Mouse (Mus musculus): ENCODE measurements around the gene Gpr141. TPM values are rescaled to one million over a fixed set of nuclear protein-coding genes. Genes with fewer than 3 reads are reported as not detected.
A peak's percentile ranks its signal among the peaks of the same experiment; 100 is the strongest.

Gpr141 gene
- total RNA-seq, 2 experiments from 2014 or later, result not detected

DNA sequence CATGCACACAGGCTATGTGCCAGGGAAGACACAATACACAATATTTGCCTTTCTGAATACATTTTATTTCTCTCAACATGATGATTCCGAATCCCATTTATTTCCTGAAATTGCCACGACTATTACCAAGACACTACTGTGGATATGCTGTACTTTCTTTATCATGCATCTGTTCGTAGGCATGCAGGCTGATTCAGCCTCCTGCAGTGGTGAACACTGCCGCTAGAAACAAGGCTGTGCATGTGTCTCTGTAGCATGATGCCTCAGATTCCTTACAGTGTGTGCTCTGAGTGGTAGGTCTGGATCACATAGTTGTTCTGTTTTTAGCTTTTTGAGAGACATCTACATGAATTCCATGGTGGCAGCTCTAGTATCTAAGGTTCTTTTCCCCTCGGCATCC lies 89.5 kb downstream of the Gpr141 start:
- no peak for DNase-seq (ENCODE audit: extremely low spot score in 1 of 2, low spot score in 1 of 2)

DNA sequence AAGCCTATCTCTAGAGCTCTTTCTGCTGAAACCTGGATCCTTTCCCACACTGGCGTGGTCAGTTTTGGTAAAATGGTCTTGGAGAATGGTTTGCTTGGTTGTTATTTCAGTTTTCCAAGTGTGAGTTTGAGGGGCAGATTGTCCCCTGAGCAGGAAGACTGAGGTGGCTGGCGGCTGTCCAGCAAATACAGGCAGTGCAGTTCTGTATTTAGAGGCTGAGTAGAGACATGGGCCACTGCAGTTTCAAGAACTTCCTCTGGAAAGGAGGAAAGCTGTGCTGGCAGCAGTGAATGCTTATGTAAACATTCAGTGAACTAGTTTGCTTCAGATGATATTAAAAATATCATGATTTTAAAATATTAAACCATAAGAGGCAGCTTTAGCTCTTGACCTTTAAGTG lies 93.2 kb downstream of the Gpr141 start:
- DNase-seq (ENCODE audit: extremely low spot score in 1 of 2, low spot score in 1 of 2), result no peak

DNA sequence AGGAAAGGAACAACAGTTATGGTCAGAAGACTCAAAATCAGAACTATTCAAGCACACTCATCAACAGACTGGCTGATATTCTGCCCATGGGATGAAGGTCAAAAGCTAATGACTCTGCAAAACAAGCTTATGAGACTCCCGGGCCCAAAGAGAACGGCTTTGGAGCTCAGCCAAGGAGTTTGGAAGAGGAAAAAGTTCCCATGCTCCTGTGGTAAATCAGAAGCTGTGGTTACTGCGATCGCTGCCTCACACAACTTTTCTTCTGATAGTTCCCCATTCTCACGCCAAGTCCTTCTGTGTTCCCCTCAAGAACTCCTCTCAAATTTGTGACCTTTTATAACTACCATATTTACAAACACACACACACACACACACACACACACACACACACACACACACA lies 105.1 kb downstream of the Gpr141 start:
- DNase-seq (ENCODE audit: extremely low spot score in 1 of 2, low spot score in 1 of 2), result no peak

- DNase-seq (ENCODE audit: extremely low spot score in 1 of 2, low spot score in 1 of 2), result no peak
These were observed 106.9 kb downstream of the Gpr141 start for GRCm38 (mm10) chr13:19717201-19717600.

GRCm38 (mm10) chr13:19703806-19704205 lies 120.3 kb downstream of the Gpr141 start:
- DNase-seq (ENCODE audit: extremely low spot score in 1 of 2, low spot score in 1 of 2), result no peak

DNA sequence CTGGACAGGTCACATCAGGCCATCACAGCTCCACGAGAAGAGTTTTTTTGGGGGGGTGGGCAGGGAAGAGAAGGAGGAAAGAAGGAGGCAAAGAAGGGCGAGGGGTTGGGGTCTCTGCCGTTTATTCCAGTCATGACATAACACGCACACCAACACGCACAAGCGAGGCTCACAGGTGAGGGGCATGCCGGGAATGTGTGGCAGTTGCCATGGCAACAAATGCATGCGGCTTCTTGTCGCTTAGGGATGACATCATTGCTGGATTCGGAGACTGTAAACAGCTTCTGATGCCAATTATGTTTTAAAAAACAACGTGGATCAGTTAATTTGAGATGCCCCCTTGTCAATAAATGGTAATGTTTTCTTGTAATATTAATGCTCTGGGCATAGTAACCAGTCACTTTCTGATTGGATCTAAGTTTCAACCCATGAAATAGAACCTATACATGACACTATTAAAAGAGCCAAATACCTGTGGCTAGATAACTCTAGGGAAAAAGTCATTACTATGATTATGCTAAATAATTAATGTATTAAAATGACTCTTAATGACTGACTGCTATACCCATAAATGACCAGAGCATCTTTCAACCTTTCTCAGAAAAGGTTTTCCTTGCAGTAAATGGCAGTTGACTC lies 122.5 kb downstream of the Gpr141 start:
- DNase-seq (ENCODE audit: extremely low spot score in 1 of 2, low spot score in 1 of 2), result peak; percentile 28 to 57

DNA sequence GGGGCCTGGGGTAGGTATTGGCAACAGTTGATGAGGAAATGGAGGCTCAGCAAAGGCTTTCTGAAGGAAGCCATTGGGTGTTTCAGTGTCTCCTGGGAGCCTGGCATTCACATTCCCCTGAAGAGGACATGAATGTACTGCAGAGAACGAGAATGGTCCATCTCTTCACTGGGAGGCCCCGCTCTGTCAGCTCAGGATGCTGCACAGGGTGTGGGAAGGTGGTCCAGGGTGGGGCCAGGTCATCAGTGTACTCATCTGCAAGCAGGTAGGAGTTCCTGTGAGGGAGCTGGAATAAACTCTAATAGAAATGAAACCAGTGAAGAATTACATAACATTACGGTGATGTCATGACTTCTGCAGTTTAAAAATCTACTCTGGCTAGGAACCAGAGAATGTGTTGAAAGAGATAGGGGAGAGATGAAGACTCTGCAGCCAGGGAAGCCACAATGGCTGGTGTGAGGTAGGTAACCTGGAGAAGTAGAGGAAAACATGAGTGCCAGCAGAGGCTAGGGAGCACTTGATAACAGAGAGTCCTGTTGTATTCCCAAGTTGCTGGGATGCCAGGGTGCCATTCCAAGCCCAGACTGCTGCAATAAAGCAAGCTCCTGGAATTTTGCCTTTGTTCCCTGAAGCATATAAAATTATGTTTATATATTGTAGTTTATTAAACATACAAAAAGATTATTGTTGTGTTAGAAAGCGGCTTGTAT lies 123.2 kb downstream of the Gpr141 start:
- peak in 1 of 2 experiments; percentile 17 for DNase-seq (ENCODE audit: extremely low spot score in 1 of 2, low spot score in 1 of 2)

Other genes starting within 250 kb of the Gpr141 start
- 10 to 100 TPM; 87.6 to 95.9 TPM for gene Epdr1, start 204.3 kb downstream of the Gpr141 start, total RNA-seq (2021)
- gene Sfrp4, start 201.2 kb downstream of the Gpr141 start, total RNA-seq (2021), result 1 to 10 TPM; 1.4 to 1.7 TPM
- not detected for gene Nme8, start 126.5 kb downstream of the Gpr141 start, total RNA-seq (2021)

Measured in layer of hippocampus, postnatal 25 days (tissue).